Mouse (Mus musculus): ENCODE measurements at regions not wholly inside any gene's neighbourhood (a gene's known extent, or its start where the extent isn't known, plus 50 kb on each side); places are given as distances from the start of the nearest gene placed in this dataset.

- no peak for ATAC-seq (ENCODE audit: low FRiP score, low read depth)
- Histone ChIP-seq H3K4me3 (no peak overlapping the region), H3K27me3 (no peaks in the 10 kb centered on the region), H3K9me3 (no peaks in the 10 kb centered on the region), H3K4me2 (replicated peaks) (no peak overlapping the region), H3K36me3 (no peaks in the 10 kb centered on the region), H3K9ac (replicated peaks) (no peak overlapping the region), H3K4me1 (no peaks in the 10 kb centered on the region), H3K27ac (replicated peaks) (no peak overlapping the region)
- WGBS: 82% methylated on average over 7 of the region's 7 CpGs
These were observed 432.8 kb downstream of the 1700129C05Rik start for GRCm38 (mm10) chr14:58709861-58710260.

- Histone ChIP-seq H3K27ac (replicated peaks) (no peak overlapping the region), H3K36me3 (no peaks in the 10 kb centered on the region), H3K4me2 (replicated peaks) (no peak overlapping the region), H3K9ac (replicated peaks) (no peak overlapping the region), H3K4me3 (no peak overlapping the region), H3K4me1 (no peaks in the 10 kb centered on the region), H3K9me3 (no peaks in the 10 kb centered on the region), H3K27me3 (no peaks in the 10 kb centered on the region)
- ATAC-seq (ENCODE audit: low FRiP score, low read depth): no peak
- WGBS: 97% methylated on average over 2 of the region's 2 CpGs
These were observed 433.4 kb downstream of the 1700129C05Rik start for GRCm38 (mm10) chr14:58709281-58709680.

GRCm38 (mm10) chr14:58701765-58702164, 440.9 kb downstream of the 1700129C05Rik start:
- ATAC-seq (ENCODE audit: low FRiP score, low read depth): no peak
- no peaks in the 10 kb centered on the region for H3K27me3 ChIP-seq
- no peaks in the 10 kb centered on the region for H3K9me3 ChIP-seq
- H3K36me3 ChIP-seq: no peaks in the 10 kb centered on the region
- H3K4me3 ChIP-seq: no peak overlapping the region
- H3K4me2 ChIP-seq (replicated peaks): no peak overlapping the region
- no peak overlapping the region for H3K9ac ChIP-seq (replicated peaks)
- WGBS: 36% methylated on average over 1 of the region's 1 CpGs
- no peak overlapping the region for H3K27ac ChIP-seq (replicated peaks)
- H3K4me1 ChIP-seq: no peaks in the 10 kb centered on the region

GRCm38 (mm10) chr14:58691129-58691828, 451.4 kb downstream of the 1700129C05Rik start:
- H3K4me3 ChIP-seq: no peak overlapping the region
- H3K27me3 ChIP-seq: no peaks in the 10 kb centered on the region
- H3K9me3 ChIP-seq: no peaks in the 10 kb centered on the region
- H3K9ac ChIP-seq (replicated peaks): no peak overlapping the region
- H3K36me3 ChIP-seq: no peaks in the 10 kb centered on the region
- H3K4me1 ChIP-seq: no peaks in the 10 kb centered on the region
- no peak overlapping the region for H3K27ac ChIP-seq (replicated peaks)
- WGBS: 95% methylated on average over 9 of the region's 9 CpGs
- ATAC-seq (ENCODE audit: low FRiP score, low read depth): no peak
- no peak overlapping the region for H3K4me2 ChIP-seq (replicated peaks)

- Histone ChIP-seq H3K27ac (replicated peaks) (no peak overlapping the region), H3K4me2 (replicated peaks) (no peak overlapping the region), H3K9ac (replicated peaks) (no peak overlapping the region), H3K9me3 (no peaks in the 10 kb centered on the region), H3K27me3 (no peaks in the 10 kb centered on the region), H3K36me3 (no peaks in the 10 kb centered on the region), H3K4me1 (no peaks in the 10 kb centered on the region), H3K4me3 (no peak overlapping the region)
- WGBS: 80% methylated on average over 4 of the region's 4 CpGs
- no peak for ATAC-seq (ENCODE audit: low FRiP score, low read depth)
These were observed 454.9 kb downstream of the 1700129C05Rik start for GRCm38 (mm10) chr14:58687814-58688213.

- Histone ChIP-seq H3K36me3 (no peaks in the 10 kb centered on the region), H3K9ac (replicated peaks) (no peak overlapping the region), H3K4me2 (replicated peaks) (no peak overlapping the region), H3K9me3 (no peaks in the 10 kb centered on the region), H3K27me3 (no peaks in the 10 kb centered on the region), H3K27ac (replicated peaks) (no peak overlapping the region), H3K4me1 (no peaks in the 10 kb centered on the region), H3K4me3 (no peak overlapping the region)
- ATAC-seq (ENCODE audit: low FRiP score, low read depth): no peak
- WGBS: 84% methylated on average over 6 of the region's 6 CpGs
These were observed 463.9 kb downstream of the 1700129C05Rik start for GRCm38 (mm10) chr14:58678781-58679180.

GRCm38 (mm10) chr14:58678126-58678656, 464.5 kb downstream of the 1700129C05Rik start:
- 75% methylated on average over 11 of the region's 11 CpGs for WGBS
- no peak for ATAC-seq (ENCODE audit: low FRiP score, low read depth)
- no peaks in the 10 kb centered on the region for H3K9me3 ChIP-seq
- H3K4me2 ChIP-seq (replicated peaks): no peak overlapping the region
- H3K27ac ChIP-seq (replicated peaks): no peak overlapping the region
- H3K4me1 ChIP-seq: no peaks in the 10 kb centered on the region
- H3K27me3 ChIP-seq: no peaks in the 10 kb centered on the region
- no peak overlapping the region for H3K4me3 ChIP-seq
- H3K9ac ChIP-seq (replicated peaks): no peak overlapping the region
- no peaks in the 10 kb centered on the region for H3K36me3 ChIP-seq

- Histone ChIP-seq H3K4me1 (no peaks in the 10 kb centered on the region), H3K27ac (replicated peaks) (no peak overlapping the region), H3K4me3 (no peak overlapping the region), H3K9me3 (no peaks in the 10 kb centered on the region), H3K4me2 (replicated peaks) (no peak overlapping the region), H3K36me3 (no peaks in the 10 kb centered on the region), H3K27me3 (no peaks in the 10 kb centered on the region), H3K9ac (replicated peaks) (no peak overlapping the region)
- WGBS: 59% methylated on average over 3 of the region's 3 CpGs
- ATAC-seq (ENCODE audit: low FRiP score, low read depth): no peak
These were observed 467.5 kb downstream of the 1700129C05Rik start for GRCm38 (mm10) chr14:58675146-58675545.

- ATAC-seq (ENCODE audit: low FRiP score, low read depth): no peak
- no peak overlapping the region for H3K27ac ChIP-seq (replicated peaks)
- no peaks in the 10 kb centered on the region for H3K27me3 ChIP-seq
- no peaks in the 10 kb centered on the region for H3K9me3 ChIP-seq
- H3K9ac ChIP-seq (replicated peaks): no peak overlapping the region
- no peak overlapping the region for H3K4me2 ChIP-seq (replicated peaks)
- WGBS: 72% methylated on average over 1 of the region's 1 CpGs
- H3K4me1 ChIP-seq: no peaks in the 10 kb centered on the region; the same call in 1 of the 2 replicates
- no peaks in the 10 kb centered on the region for H3K36me3 ChIP-seq
- no peak overlapping the region for H3K4me3 ChIP-seq
These were observed 478.7 kb downstream of the 1700129C05Rik start for GRCm38 (mm10) chr14:58663946-58664345.

- WGBS: 87% methylated on average over 5 of the region's 5 CpGs
- Histone ChIP-seq H3K9me3 (no peaks in the 10 kb centered on the region), H3K36me3 (no peaks in the 10 kb centered on the region), H3K4me2 (replicated peaks) (no peak overlapping the region), H3K9ac (replicated peaks) (no peak overlapping the region), H3K27ac (replicated peaks) (no peak overlapping the region), H3K4me1 (no peaks in the 10 kb centered on the region; the same call in 1 of the 2 replicates), H3K4me3 (no peak overlapping the region), H3K27me3 (no peaks in the 10 kb centered on the region)
- no peak for ATAC-seq (ENCODE audit: low FRiP score, low read depth)
These were observed 480.1 kb downstream of the 1700129C05Rik start for GRCm38 (mm10) chr14:58662601-58663000.

- no peak overlapping the region for H3K27ac ChIP-seq (replicated peaks)
- no peak overlapping the region for H3K4me2 ChIP-seq (replicated peaks)
- peaks cover 4% of the 10 kb centered on the region; the same call in 1 of the 2 replicates for H3K4me1 ChIP-seq
- 91% methylated on average over 3 of the region's 3 CpGs for WGBS
- no peaks in the 10 kb centered on the region for H3K9me3 ChIP-seq
- no peak overlapping the region for H3K4me3 ChIP-seq
- no peak for ATAC-seq (ENCODE audit: low FRiP score, low read depth)
- H3K27me3 ChIP-seq: no peaks in the 10 kb centered on the region
- no peaks in the 10 kb centered on the region for H3K36me3 ChIP-seq
- no peak overlapping the region for H3K9ac ChIP-seq (replicated peaks)
These were observed 481.3 kb downstream of the 1700129C05Rik start for GRCm38 (mm10) chr14:58661416-58661815.

GRCm38 (mm10) chr14:58657263-58657662, 485.4 kb downstream of the 1700129C05Rik start:
- WGBS: 48% methylated on average over 2 of the region's 2 CpGs
- Histone ChIP-seq H3K4me3 (no peak overlapping the region), H3K27me3 (no peaks in the 10 kb centered on the region), H3K9me3 (no peaks in the 10 kb centered on the region), H3K27ac (replicated peaks) (no peak overlapping the region), H3K9ac (replicated peaks) (no peak overlapping the region), H3K4me1 (peaks cover 8% of the 10 kb centered on the region), H3K4me2 (replicated peaks) (no peak overlapping the region), H3K36me3 (no peaks in the 10 kb centered on the region)
- no peak for ATAC-seq (ENCODE audit: low FRiP score, low read depth)

GRCm38 (mm10) chr14:58656935-58657238, 485.8 kb downstream of the 1700129C05Rik start:
- H3K27ac ChIP-seq (replicated peaks): no peak overlapping the region
- no peak overlapping the region for H3K4me2 ChIP-seq (replicated peaks)
- 27% methylated on average over 1 of the region's 1 CpGs for WGBS
- H3K36me3 ChIP-seq: no peaks in the 10 kb centered on the region
- no peak overlapping the region for H3K4me3 ChIP-seq
- H3K4me1 ChIP-seq: peaks cover 8% of the 10 kb centered on the region
- no peaks in the 10 kb centered on the region for H3K9me3 ChIP-seq
- no peaks in the 10 kb centered on the region for H3K27me3 ChIP-seq
- no peak for ATAC-seq (ENCODE audit: low FRiP score, low read depth)
- no peak overlapping the region for H3K9ac ChIP-seq (replicated peaks)
